Mouse (Mus musculus) MEL (cell line): ENCODE data around the gene Cenpx.

Experiments
- HCFC1 ChIP-seq: IDR thresholded peaks from 2 replicates; pipeline ENCODE4 v1.6.1; 2012; ENCODE audit warnings: low read depth, mild to moderate bottlenecking, inconsistent platforms, low read length, improper control_type of control experiment, moderate library complexity
- MAZ ChIP-seq: IDR thresholded peaks from 2 replicates; pipeline ENCODE4 v1.6.1; 2012; ENCODE audit warnings: low read depth, mild to moderate bottlenecking, inconsistent platforms, low read length, improper control_type of control experiment
- POLR2A ChIP-seq, 2 experiments: IDR thresholded peaks; 2 replicates each; pipeline ENCODE4 v1.6.1; 2011 to 2012; ENCODE audit warnings: low read length in 2 of 2, mild to moderate bottlenecking in 2 of 2, control low read depth in 1 of 2, improper control_type of control experiment in 1 of 2, low read depth in 1 of 2, moderate library complexity in 1 of 2; ENCODE audit not compliant: control insufficient read depth in 1 of 2, insufficient read depth in 1 of 2, poor library complexity in 1 of 2

DNA sequence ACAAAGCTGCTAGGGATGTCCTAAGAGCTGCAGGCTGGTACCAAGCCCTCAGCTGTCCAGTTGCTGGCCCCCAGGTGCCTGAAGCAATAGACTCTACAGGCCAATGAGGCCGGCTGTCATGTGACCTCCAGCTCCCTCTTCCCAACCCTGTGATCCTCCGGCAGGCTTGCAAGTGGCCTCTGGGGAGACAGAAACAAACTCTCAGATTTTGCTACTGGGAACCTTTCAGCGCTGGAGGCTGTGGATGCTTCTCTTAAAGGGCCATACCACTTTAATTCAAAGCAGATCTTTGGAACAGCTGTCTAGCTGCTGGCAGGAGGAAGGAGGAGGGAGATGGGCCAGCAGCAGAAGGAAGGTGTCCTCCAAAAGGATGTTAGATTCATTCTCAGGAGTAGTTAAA is 46.9 kb downstream of the Cenpx start:
- TF ChIP-seq HCFC1: no peak
- TF ChIP-seq POLR2A (IDR thresholded peaks at IDR 0.05; ENCODE audit: control insufficient read depth in 1 of 2, insufficient read depth in 1 of 2, low read depth in 1 of 2, low read length in 2 of 2, poor library complexity in 1 of 2): no peak
- TF ChIP-seq MAZ: no peak
